8 mouse cellular contexts compared by ENCODE assay signal in genomic region chr10:79096706-79097105, GRCm38 (mm10). TPM values are rescaled to one million over a fixed set of nuclear protein-coding genes. Genes with fewer than 3 reads are reported as not detected.
DNase-seq lines count a peak whose midpoint lies in the region; ATAC-seq and TF ChIP-seq lines count a peak whose summit lies in the region.

No protein-coding gene starts in this region.

- H3K4me2 ChIP-seq in kidney, postnatal 0 days (ENCODE audit: low read length): peak overlapping the region; percentile 65
- peak overlapping the region; percentile 85 for H3K4me2 ChIP-seq in hindbrain, embryonic 13.5 days
- H3K4me2 ChIP-seq in midbrain, embryonic 15.5 days: peak overlapping the region; percentile 65

- H3K27ac ChIP-seq in kidney, postnatal 0 days: peak overlapping the region; percentile 99
- H3K27ac ChIP-seq in hindbrain, embryonic 13.5 days: peak overlapping the region; percentile 100
- peak overlapping the region; percentile 99 for H3K27ac ChIP-seq in midbrain, embryonic 15.5 days

- peak overlapping the region; percentile 96 for H3K4me3 ChIP-seq in kidney, postnatal 0 days (replicated peaks; ENCODE audit: low read depth, low read length)
- H3K4me3 ChIP-seq in hindbrain, embryonic 13.5 days: peak overlapping the region; percentile 79
- H3K4me3 ChIP-seq in midbrain, embryonic 15.5 days: peak overlapping the region; percentile 76

- H3K4me1 ChIP-seq in kidney, postnatal 0 days (replicated peaks; ENCODE audit: insufficient read depth, low read length): peaks cover 9% of the 10 kb centered on the region; the same call in 1 of the 2 replicates
- peaks cover 29% of the 10 kb centered on the region for H3K4me1 ChIP-seq in hindbrain, embryonic 13.5 days (replicated peaks)
- H3K4me1 ChIP-seq in midbrain, embryonic 15.5 days: peaks cover 33% of the 10 kb centered on the region

- no peak for TF ChIP-seq POLR2A in brain, embryonic 14.5 days (IDR thresholded peaks at IDR 0.05; ENCODE audit: borderline replicate concordance, extremely low read depth, insufficient read depth, insufficient read length, poor library complexity, severe bottlenecking)

- WGBS in kidney, postnatal 0 days: 5% methylated on average over 2 of the region's 2 CpGs
- 14% methylated on average over 2 of the region's 2 CpGs for WGBS in hindbrain, embryonic 13.5 days
- WGBS in midbrain, embryonic 15.5 days: 12% methylated on average over 2 of the region's 2 CpGs

- peaks cover 10% of the 10 kb centered on the region for H3K36me3 ChIP-seq in kidney, postnatal 0 days (ENCODE audit: insufficient read depth, low read length)
- H3K36me3 ChIP-seq in hindbrain, embryonic 13.5 days: peaks cover 23% of the 10 kb centered on the region
- H3K36me3 ChIP-seq in midbrain, embryonic 15.5 days (replicated peaks): peaks cover 12% of the 10 kb centered on the region

- peak overlapping the region; percentile 98 for H3K9ac ChIP-seq in kidney, postnatal 0 days (ENCODE audit: low read depth, low read length)
- peak overlapping the region; percentile 92 for H3K9ac ChIP-seq in hindbrain, embryonic 13.5 days
- H3K9ac ChIP-seq in midbrain, embryonic 15.5 days: peak overlapping the region; percentile 95

- ATAC-seq in kidney, postnatal 0 days (replicated peaks; ENCODE audit: low FRiP score, low read depth): no peak
- no peak for ATAC-seq in hindbrain, embryonic 13.5 days (ENCODE audit: low FRiP score)
- ATAC-seq in midbrain, embryonic 15.5 days (replicated peaks): no peak

- TF ChIP-seq CTCF in kidney, postnatal 0 days (IDR thresholded peaks at IDR 0.05; ENCODE audit: low read depth): no peak
- no peak for TF ChIP-seq CTCF in brain, embryonic 14.5 days (IDR thresholded peaks at IDR 0.05; ENCODE audit: borderline replicate concordance, extremely low read depth, insufficient read depth, insufficient read length)

- DNase-seq in kidney, postnatal 0 days (ENCODE audit: low spot score): peak; percentile 13
- DNase-seq in kidney, postnatal 25 days: no peak
- DNase-seq in brain, embryonic 14.5 days (ENCODE audit: low read depth): peak; percentile 7
- no peak for DNase-seq in embryo, embryonic 10 days (ENCODE audit: low spot score)
- no peak for DNase-seq in right cerebral cortex, adult 18-20 months
- no peak for DNase-seq in layer of hippocampus, postnatal 14 days (ENCODE audit: low spot score in 2 of 2)

- no peaks in the 10 kb centered on the region for H3K9me3 ChIP-seq in kidney, postnatal 0 days (replicated peaks; ENCODE audit: low read length)
- no peaks in the 10 kb centered on the region for H3K9me3 ChIP-seq in hindbrain, embryonic 13.5 days
- no peaks in the 10 kb centered on the region for H3K9me3 ChIP-seq in midbrain, embryonic 15.5 days

- no peaks in the 10 kb centered on the region for H3K27me3 ChIP-seq in kidney, postnatal 0 days (ENCODE audit: insufficient read depth, low read length)
- H3K27me3 ChIP-seq in hindbrain, embryonic 13.5 days: no peaks in the 10 kb centered on the region
- H3K27me3 ChIP-seq in midbrain, embryonic 15.5 days (replicated peaks): no peaks in the 10 kb centered on the region

RNA-seq across cellular contexts. Expression of gene 2610008E11Rik, which starts 0.7 kb away (rescaled TPM):
- 18.8 and 19.6 TPM in 2 replicates for polyA plus RNA-seq in kidney, postnatal 0 days (2015; fragmentation: Nextera tagmentation; extraction: Ambion mirVana)
- polyA plus RNA-seq in brain, embryonic 14.5 days (2012; rRNA removed): 18.9 and 29.3 TPM in 2 replicates
- 50.8 and 53.7 TPM in 2 replicates for polyA plus RNA-seq in hindbrain, embryonic 13.5 days (2015; fragmentation: Nextera tagmentation; extraction: Ambion mirVana)
- 57.0 and 60.1 TPM in 2 replicates for polyA plus RNA-seq in midbrain, embryonic 15.5 days (2015; fragmentation: Nextera tagmentation; extraction: Ambion mirVana)
- total RNA-seq in layer of hippocampus, postnatal 14 days (2021): 10 to 100 TPM; 25.0 to 26.0 TPM

RNA-seq across cellular contexts. Expression of gene Vmn2r80, which starts 51.9 kb away (rescaled TPM):
- polyA plus RNA-seq in kidney, postnatal 0 days (2015; fragmentation: Nextera tagmentation; extraction: Ambion mirVana): not detected in 2 replicates
- polyA plus RNA-seq in brain, embryonic 14.5 days (2012; rRNA removed): not detected in 2 replicates
- polyA plus RNA-seq in hindbrain, embryonic 13.5 days (2015; fragmentation: Nextera tagmentation; extraction: Ambion mirVana): not detected in 2 replicates
- not detected in 2 replicates for polyA plus RNA-seq in midbrain, embryonic 15.5 days (2015; fragmentation: Nextera tagmentation; extraction: Ambion mirVana)
- not detected for total RNA-seq in layer of hippocampus, postnatal 14 days (2021)

Comparison
In these comparisons a context has a peak if more than half of its experiments do, and no peak if none do; other contexts are left out.
1. DNase-seq: peak in kidney, postnatal 0 days (single experiment) and brain, embryonic 14.5 days (single experiment); none in kidney, postnatal 25 days (0 of 2), embryo, embryonic 10 days (single experiment), right cerebral cortex, adult 18-20 months (single experiment) and layer of hippocampus, postnatal 14 days (0 of 2).
2. Peak in every context shown above with its lines, with median percentiles within 50 percentile points of each other: H3K27ac ChIP-seq, H3K4me2 ChIP-seq, H3K4me3 ChIP-seq and H3K9ac ChIP-seq.